Mouse (Mus musculus) MEL (cell line): Measurements from ENCODE around the gene Gnao1.

Experiments used
- CTCF ChIP-seq, 3 experiments: IDR thresholded peaks in 2 of 3; conservative IDR thresholded peaks in 1 of 3; 2 replicates each; pipeline ENCODE4 v1.5.1; 2011 to 2012; ENCODE audit warnings: low read length in 3 of 3, low read depth in 2 of 3, mild to moderate bottlenecking in 2 of 3, improper control_type of control experiment in 1 of 3, inconsistent platforms in 1 of 3, mixed read lengths in 1 of 3, moderate library complexity in 1 of 3; ENCODE audit not compliant: control insufficient read depth in 1 of 3, insufficient read depth in 1 of 3, poor library complexity in 1 of 3, severe bottlenecking in 1 of 3
- EP300 ChIP-seq, 2 experiments: IDR thresholded peaks; 2 replicates each; pipeline ENCODE4 v1.6.1; 2011; ENCODE audit warnings: improper control_type of control experiment in 2 of 2, low read length in 2 of 2, low read depth in 1 of 2, mild to moderate bottlenecking in 1 of 2
- MXI1 ChIP-seq: IDR thresholded peaks from 2 replicates; pipeline ENCODE4 v1.6.1; 2011; ENCODE audit warnings: mild to moderate bottlenecking, low read depth, low read length, improper control_type of control experiment

DNA sequence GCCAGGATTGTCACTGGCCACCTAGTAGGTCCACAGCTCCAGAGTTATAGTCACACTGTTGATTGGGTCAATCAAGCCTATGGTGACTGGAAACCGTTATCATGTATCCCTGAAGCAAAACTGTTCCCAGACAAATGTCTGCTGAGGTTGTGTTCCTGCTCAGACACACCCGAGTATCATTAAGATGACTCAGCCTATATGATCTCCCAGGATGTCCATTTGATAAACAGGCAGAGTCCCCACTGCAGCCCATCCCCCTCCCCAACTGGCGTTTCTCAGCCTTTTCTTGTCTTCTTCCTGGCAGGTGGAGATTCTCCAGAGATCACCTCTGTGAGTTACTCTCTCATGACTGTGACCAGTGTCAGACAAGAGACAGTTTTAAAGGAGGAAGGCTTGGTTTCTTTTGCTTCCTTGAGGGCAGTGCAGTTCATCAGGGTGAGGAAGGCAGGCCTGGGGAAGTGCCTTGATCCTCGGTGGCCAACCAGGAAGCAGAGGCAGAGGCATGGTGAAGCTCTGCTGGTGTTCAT lies 78.4 kb downstream of the Gnao1 start:
- TF ChIP-seq CTCF (IDR thresholded peaks at IDR 0.05 in 2 of 3, conservative IDR thresholded peaks at IDR 0.05 in 1 of 3; ENCODE audit: control insufficient read depth in 1 of 3, insufficient read depth in 1 of 3, low read depth in 2 of 3, low read length in 3 of 3, poor library complexity in 1 of 3, severe bottlenecking in 1 of 3) (no peak), EP300 (IDR thresholded peaks at IDR 0.05; ENCODE audit: low read depth in 1 of 2, low read length in 2 of 2) (no peak), MXI1 (no peak)
